Mouse (Mus musculus): ENCODE data around the gene Ppp6r2. TPM values are rescaled to one million over a fixed set of nuclear protein-coding genes. Genes with fewer than 3 reads are reported as not detected.

Ppp6r2 gene
- total RNA-seq, 2 experiments from 2014 or later, result 71.1 to 72.5 TPM

DNA sequence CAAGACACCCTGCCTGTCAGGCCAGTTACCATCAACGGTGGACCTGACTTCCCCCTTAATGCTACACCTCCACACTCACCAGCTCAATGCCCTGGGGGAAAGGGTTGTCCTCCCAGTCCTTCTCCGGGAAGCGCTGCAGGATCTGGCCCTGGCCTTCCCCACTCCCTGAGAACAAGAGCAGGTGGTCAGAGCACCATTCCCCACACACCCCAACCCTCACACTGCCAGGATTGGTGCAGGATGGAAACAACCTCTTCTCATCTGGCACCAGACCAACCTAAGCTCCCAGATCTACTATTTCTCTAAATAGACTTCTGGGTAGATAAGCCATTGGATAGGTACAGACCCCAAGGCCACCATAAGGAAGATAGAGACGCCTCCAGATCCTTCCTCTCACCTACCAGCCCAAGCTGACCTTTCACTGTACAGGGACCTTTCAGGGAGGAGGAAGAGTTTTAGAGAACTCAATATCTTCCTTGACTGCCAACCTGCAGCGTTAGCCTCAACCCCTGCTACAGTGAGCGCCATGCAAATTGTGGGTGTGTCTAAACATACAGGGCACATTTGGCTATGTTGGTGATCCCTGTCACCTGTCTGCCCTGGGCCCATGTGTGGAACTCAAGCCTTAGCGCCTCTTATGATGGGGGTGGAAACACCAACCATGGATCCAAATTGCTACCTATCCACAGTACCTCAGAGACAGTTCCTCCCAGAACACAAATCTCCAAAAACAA lies 97.2 kb downstream of the Ppp6r2 start:
- DNase-seq, result no peak

DNA sequence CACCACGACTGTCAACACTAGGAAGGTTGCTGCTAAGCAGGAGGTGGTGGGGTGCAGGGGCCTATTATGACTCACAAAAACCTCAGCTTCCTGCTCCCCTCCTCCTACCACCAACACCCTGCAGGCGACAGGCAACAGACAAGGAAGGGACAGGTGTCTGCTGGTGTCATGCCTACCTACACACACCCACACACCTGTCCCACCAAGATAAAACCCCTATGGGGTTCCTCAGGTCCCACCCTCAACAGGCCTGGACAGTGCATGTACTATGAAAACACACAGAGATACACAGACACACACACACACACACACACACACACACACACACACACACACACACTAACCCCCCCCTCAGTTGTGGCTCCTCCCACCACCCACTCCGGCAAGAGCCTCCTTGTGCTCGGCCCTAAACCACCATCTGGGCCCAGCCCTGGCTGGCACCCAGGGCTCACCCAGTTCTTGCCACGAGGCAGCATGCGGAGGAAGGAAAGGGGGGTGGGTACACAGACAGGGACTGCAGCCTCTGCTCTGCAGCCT lies 98.7 kb downstream of the Ppp6r2 start:
- no peak for DNase-seq

DNA sequence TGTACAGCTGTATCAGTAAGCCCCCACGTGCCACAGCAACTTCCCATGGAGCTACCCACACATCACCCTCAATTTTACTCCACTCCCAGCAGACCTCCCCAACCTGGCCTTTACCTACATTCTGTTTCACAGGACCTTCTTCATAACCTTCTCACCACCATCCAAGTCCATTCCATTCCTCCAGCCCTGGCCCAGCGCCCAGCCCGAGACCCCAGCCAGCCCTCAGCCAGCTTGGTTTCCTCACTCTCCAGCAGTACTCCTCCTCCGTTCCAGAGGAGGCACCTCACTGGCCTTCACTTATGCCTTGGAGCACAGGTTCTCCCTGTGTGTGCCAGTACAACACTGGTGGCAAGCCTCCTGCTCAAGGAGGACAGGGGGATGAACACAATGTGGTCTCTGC lies 102.0 kb downstream of the Ppp6r2 start:
- no peak for DNase-seq

DNA sequence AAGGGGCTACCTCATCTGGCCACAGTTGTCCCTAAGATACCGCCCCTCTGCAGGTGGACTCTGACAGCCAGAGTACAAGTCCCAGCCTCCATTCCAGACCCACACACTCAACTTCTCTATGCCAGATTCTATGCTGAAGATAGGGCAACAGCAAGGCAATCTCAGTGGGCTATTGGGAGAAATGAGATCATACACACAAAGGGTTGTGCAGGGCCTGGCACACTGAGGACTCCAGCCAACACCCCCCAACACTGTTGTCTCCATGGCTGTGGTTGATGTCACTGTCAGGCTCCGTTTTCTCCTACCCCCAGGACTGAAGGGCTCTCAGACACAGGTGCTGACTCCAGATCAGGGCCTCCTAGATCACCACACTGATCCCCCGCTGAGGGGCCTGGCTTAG lies 102.8 kb downstream of the Ppp6r2 start:
- DNase-seq, result no peak

DNA sequence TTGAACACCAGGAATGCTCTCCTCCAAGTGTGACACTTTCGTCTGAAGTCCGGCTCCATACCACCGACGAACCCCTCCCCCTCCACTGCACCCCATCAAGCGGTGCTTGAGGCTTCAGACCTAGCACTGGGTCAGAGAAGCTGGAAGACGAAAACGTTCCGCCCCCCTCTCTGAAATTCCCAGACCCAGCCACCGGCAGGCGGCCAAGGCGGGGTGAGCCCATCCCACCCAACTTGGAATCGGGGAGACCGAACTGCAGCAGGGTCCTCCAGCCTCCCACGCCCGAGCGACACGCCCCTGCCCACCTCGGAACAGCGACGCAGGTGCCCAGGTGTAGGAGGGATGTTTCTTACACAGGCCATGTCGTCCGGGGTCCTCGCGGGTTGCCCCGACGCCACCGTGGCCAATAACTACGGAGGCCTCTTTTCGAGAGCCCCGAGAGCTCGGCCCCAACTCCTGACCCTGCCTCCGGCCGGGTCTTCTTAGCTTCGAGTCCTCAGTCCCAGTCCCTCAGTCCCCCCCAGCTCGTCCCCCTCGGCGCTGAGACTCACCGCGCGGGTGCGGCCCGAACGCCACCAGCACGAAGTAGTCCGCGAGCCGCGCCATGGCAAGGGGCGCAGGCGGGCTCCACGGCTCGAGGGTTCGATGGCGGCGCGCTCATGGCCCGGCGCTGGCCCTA lies 103.3 kb downstream of the Ppp6r2 start:
- no peak for DNase-seq

DNA sequence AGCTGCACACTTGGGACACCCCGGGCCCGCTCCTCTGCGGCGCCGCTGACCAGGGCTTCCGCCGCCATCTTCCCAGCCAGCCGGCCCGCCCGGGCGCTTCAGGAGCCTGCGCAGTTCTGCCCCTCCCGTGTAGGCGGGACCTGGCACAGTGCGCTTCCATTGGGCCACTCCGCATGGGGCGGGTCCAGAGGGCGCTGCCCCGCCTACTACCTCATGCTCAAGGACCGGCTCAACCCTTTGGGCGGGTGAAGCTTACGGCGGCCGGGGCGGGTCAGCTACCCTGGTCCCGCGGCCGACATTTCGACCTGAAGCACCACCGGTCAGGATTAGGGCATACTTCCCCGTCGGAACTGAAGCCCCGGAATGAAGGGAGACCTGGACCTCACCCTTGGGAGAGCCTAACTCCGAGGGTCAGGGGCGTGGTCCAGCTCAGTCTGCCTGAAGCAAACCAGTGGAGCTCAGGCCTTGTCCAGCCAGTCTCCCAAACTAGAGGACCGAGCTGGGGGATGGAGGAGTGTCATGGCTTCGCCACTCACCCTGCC lies 103.9 kb downstream of the Ppp6r2 start, which contains the start of gene Sbf1:
TSS of gene Sbf1 (minus strand) at position 122 of the 542 bp plus-strand sequence.
- DNase-seq, result peak; percentile 99

DNA sequence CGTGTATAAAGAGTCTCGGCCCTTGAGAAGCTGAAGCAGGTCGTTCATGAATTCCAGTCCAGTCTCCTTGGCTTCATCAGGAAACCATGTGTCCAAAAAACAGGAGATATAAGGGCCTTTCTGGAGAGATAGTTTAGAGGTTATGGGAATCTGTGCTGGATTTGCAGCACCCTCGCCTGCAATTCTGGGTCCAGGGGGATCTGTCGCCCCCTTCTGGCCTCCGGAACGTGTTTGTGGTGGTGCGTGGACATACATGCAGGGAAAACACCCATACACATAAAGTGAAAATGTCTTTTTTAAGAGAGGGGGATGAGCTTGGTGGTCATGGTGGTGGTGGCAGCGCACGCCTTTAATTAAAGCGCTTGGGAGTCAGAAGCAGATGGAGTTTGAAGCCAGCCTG lies 104.8 kb downstream of the Ppp6r2 start:
- DNase-seq, result no peak

DNA sequence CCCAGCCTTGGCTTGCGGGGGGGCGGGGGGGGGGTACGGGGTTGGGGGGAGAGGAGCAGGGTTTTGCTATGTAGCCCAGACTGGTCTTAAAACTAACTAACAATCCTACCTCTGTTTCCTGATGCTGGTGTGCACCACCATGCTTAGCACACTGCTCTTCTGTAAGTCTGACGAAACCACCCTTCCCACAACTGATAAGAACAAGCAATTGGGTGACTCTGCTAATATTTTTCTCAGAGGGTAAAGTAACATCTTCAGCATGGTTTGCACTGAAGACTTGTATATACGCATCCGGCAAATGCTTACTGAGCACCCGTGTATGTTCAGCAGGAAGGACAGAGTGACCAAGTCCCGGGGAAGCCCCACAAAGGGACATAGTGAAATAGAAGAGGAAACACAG lies 109.9 kb downstream of the Ppp6r2 start:
- no peak for DNase-seq

DNA sequence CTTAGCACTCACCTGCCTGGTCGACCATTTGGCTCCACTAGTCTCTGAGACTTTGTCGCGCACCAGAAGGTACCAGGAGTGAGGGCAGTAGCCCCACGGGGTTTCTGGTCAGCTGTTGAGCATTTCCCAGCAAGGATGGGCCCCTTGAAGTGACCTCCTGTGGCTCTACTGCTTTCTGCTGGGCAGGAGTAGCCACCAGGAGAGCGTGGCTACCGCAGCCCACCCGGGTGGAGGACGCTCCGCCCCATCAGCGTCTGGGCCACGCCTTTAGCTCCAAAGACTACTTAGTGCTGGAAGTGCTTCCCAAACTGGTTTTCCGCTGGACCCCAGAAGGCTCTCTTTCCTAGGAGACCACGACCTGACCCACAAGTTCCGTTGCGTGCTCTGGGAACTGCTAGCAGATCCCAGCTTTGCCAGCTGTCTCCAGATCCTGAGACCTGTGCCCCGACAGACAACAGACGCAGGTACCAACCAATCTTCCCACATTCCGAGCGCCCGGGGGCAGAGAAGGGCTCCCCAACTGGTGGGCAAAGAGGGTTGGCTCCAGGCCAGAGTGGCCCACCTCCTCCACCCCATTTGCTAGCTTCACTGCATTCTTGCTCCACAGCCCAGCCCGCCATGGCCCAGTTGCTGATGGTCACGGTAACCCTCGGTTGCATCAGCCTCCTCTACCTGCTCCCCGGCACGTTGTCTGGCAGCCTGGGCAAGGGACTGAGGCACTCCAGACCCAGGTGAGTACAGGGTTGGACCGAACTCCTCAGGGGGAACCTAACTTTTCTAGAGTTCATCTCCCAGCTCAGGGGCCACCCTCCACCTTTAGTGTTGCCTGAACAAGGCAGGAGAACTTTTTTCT lies 111.5 kb downstream of the Ppp6r2 start, which contains the start of gene Adm2:
TSS of gene Adm2 (plus strand) at position 51 of the 853 bp plus-strand sequence.
- no peak for DNase-seq

DNA sequence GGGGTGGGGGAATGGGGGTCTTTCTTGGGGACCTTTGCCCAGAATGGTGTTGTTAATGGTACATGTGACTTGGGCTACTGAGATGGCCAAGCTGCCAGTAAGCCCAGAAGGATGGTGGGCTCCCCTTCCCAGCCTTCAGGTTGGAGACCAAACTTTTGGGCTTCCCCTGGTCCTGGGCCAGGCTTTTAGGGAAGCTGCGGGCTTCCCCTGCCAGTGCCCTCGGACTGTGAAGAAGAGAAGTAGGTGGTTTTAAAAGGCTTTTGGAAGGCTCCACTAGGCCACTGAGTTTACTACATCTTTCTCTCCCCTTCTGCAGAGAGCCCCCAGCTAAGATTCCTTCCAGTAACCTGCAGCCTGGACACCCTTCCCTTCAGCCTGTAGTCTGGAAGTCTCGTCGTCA lies 112.3 kb downstream of the Ppp6r2 start:
- DNase-seq, result no peak

DNA sequence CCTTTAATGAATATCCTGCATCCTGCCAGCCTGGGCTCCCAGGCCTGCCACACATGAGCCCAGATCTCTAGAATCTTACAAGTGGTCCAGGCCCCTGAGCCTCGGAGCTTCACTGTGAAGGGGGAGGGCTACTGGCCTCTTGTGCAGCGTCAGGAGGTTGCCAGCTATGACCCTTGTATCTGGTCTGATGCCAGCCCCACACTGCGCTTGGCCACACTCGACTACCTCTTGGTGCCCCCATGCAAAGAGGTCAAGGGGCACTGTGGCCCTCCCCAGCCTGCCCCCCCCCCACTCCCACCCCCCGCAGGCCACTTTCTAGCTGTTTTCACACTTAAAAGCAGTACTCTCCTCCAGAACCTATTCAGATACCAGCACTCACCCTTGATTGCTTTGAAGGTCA lies 115.1 kb downstream of the Ppp6r2 start:
- no peak for DNase-seq

DNA sequence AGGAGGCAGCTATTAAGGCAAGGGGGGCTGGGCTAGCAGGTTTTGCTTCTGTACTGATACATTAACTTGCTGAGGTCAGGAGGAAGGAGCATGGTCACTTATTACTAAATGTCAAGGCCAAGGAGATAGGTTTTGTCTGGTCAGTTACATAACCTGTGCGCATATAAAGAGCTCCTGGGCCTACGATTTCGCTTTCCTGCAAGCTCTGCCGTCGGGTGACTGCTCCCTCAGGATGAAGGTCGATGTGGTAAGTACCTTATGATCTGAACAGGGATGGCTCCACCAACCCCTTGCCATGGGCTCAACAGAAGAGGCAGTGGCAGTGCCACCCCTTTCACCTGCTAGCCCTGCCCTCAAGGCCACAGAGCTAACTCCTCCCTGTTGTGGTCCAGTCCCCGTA lies 122.9 kb downstream of the Ppp6r2 start, which contains the start of gene Miox:
TSS of gene Miox (plus strand) at position 128 of the 400 bp plus-strand sequence.
- no peak for DNase-seq

DNA sequence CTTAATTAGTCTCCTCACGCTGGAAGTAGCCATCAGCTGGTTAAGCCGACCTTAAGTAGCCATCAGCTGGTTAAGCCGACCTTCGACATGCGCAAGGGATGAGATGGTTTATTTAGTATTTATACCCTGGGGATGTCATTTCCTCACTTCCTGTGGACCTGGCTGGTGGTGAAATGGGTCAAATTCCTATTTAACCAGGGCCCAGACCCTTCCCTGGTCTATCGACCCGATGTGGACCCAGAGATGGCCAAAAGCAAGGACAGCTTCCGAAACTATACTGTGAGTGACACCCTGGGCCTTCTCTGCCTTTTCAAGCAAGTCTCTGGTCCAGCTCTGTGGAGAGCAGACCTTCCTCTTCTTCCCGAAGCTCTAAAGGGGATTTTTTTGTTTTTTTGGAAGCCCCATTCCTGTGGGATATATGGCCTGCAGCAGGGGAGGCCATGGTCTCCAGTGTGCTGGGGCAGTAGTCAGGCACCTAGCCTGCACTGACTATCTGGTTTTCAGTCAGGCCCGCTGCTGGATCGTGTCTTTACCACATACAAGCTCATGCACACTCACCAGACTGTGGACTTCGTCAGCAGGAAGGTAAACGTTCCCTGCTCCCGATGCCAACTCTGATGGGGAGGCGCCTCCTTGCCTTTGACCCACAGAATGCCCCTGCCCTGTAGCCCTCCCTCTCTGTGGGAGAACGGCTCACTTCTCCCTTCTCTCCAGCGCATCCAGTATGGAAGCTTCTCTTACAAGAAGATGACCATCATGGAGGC lies 123.6 kb downstream of the Ppp6r2 start:
- no peak for DNase-seq

DNA sequence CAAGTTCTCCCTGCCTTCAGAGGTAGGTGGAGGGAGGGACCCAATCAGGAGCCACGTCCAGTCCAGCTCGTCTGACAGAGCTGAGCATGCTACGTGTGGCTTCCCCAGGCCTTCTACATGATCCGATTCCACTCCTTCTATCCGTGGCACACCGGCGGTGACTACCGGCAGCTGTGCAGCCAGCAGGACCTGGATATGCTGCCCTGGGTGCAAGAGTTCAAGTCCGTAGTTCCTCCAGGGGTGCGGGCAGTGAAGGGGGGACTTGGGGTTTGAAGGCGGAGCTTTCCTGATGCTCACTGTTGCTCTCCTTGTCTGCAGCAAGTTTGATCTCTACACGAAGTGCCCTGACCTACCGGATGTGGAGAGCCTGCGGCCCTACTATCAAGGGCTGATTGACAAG lies 125.1 kb downstream of the Ppp6r2 start:
- no peak for DNase-seq

Small RNA genes lying within 50 kb of the gene (microRNA-seq; reads per million reads assigned to microRNA genes)
- gene Mir6958 (ENCODE audit: borderline replicate concordance in 2 of 2), result 0 to 0.79 reads per million in 2 experiments
- gene Mir6959 (ENCODE audit: borderline replicate concordance in 2 of 2), result 0 to 0.26 reads per million in 2 experiments
- 0 to 0.74 reads per million in 2 experiments for gene Mir7118 (ENCODE audit: borderline replicate concordance in 2 of 2)

Other genes with a start within 250 kb of the Ppp6r2 start
- gene Mlc1, start 232.5 kb upstream of the Ppp6r2 start, total RNA-seq (2021), result under 1 TPM in 1 of 2 experiments, not detected in 1; 0.10 TPM
- not detected for gene Mov10l1, start 228.6 kb upstream of the Ppp6r2 start, total RNA-seq (2021)
- gene Panx2, start 151.8 kb upstream of the Ppp6r2 start, total RNA-seq (2021), result not detected
- 10 to 100 TPM; 22.7 to 26.2 TPM for gene Trabd, start 136.4 kb upstream of the Ppp6r2 start, total RNA-seq (2021)
- 10 to 100 TPM; 12.2 to 12.7 TPM for gene Selenoo, start 122.5 kb upstream of the Ppp6r2 start, total RNA-seq (2021)
- gene Tubgcp6, start 88.4 kb upstream of the Ppp6r2 start, total RNA-seq (2021), result 1 to 10 TPM; 6.5 to 8.4 TPM
- 1 to 10 TPM; 5.3 to 6.5 TPM for gene Hdac10, start 82.9 kb upstream of the Ppp6r2 start, total RNA-seq (2021)
- 100 to 1,000 TPM; 140 to 157 TPM for gene Mapk12, start 70.8 kb upstream of the Ppp6r2 start, total RNA-seq (2021)
- 1 to 10 TPM in 1 of 2 experiments, under 1 TPM in 1; 0.67 to 2.1 TPM for gene Mapk11, start 61.9 kb upstream of the Ppp6r2 start, total RNA-seq (2021)
- gene Plxnb2, start 30.8 kb upstream of the Ppp6r2 start, total RNA-seq (2021), result 10 to 100 TPM in 1 of 2 experiments, 1 to 10 TPM in 1; 8.5 to 11.9 TPM
- 1 to 10 TPM; 6.6 to 8.4 TPM for gene Dennd6b, start 15.1 kb upstream of the Ppp6r2 start, total RNA-seq (2021)
- 10 to 100 TPM; 48.1 to 61.0 TPM for gene Sbf1, start 103.8 kb downstream of the Ppp6r2 start, total RNA-seq (2021)
- gene Adm2, start 111.2 kb downstream of the Ppp6r2 start, total RNA-seq (2021), result not detected
- gene Miox, start 122.8 kb downstream of the Ppp6r2 start, total RNA-seq (2021), result not detected
- gene Lmf2, start 144.1 kb downstream of the Ppp6r2 start, total RNA-seq (2021), result 10 to 100 TPM in 1 of 2 experiments, 1 to 10 TPM in 1; 9.9 to 13.6 TPM
- gene Ncaph2, start 144.2 kb downstream of the Ppp6r2 start, total RNA-seq (2021), result 10 to 100 TPM; 35.1 to 37.0 TPM
- 10 to 100 TPM; 14.7 to 21.8 TPM for gene Sco2, start 162.3 kb downstream of the Ppp6r2 start, total RNA-seq (2021)
- gene Tymp, start 165.5 kb downstream of the Ppp6r2 start, total RNA-seq (2021), result under 1 TPM; 0.29 to 0.49 TPM
- gene Odf3b, start 167.7 kb downstream of the Ppp6r2 start, total RNA-seq (2021), result under 1 TPM in 1 of 2 experiments, not detected in 1; 0.32 TPM
- gene Klhdc7b, start 173.4 kb downstream of the Ppp6r2 start, total RNA-seq (2021), result not detected
- not detected for gene Syce3, start 198.9 kb downstream of the Ppp6r2 start, total RNA-seq (2021)
- 100 to 1,000 TPM; 227 to 251 TPM for gene Cpt1b, start 214.3 kb downstream of the Ppp6r2 start, total RNA-seq (2021)
- under 1 TPM; 0.27 to 0.49 TPM for gene C730034F03Rik, start 218.0 kb downstream of the Ppp6r2 start, total RNA-seq (2021)
- gene Gm44502, start 218.1 kb downstream of the Ppp6r2 start, total RNA-seq (2021), result not detected
- 10 to 100 TPM; 21.4 to 24.2 TPM for gene Chkb, start 218.4 kb downstream of the Ppp6r2 start, total RNA-seq (2021)
- gene Mapk8ip2, start 242.4 kb downstream of the Ppp6r2 start, total RNA-seq (2021), result under 1 TPM; 0.29 to 0.31 TPM